Comparison of ENCODE assay signal across 1 mouse cellular context in the genomic region with DNA sequence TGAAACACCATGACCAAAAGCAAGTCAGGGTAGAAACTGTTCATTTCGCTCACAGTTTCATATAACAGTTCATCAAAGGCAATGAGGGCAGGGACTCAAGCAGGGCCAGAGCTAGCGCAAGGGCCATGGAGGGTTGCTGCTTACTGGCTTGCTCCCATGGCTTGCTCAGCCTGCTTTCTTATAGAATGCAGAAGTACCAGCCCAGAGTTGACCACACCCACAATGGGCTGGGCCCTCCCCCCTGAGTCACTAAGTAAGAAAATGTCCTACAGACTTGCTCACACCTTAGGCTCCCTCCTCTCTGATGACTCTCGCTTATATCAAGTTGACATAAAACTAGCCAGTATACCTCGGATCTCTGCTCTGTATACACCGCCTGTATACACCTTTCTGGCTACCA.
TF ChIP-seq lines count a peak whose summit lies in the region.

No protein-coding gene starts in this region.

TF ChIP-seq in CH12.LX, 34 proteins besides CTCF, POLR2A, EP300 and RAD21 (continued from another document):
- TF ChIP-seq RCOR1 (conservative IDR thresholded peaks at IDR 0.05; ENCODE audit: low read depth, low read length), result no peak
- no peak for TF ChIP-seq USF1 (IDR thresholded peaks at IDR 0.05; ENCODE audit: low read depth, low read length)
- TF ChIP-seq UBTF (IDR thresholded peaks at IDR 0.05; ENCODE audit: low read depth, low read length), result no peak
- no peak for TF ChIP-seq ZKSCAN1 (IDR thresholded peaks at IDR 0.05; ENCODE audit: borderline replicate concordance, low read depth, low read length)
- no peak for TF ChIP-seq IRF4 (IDR thresholded peaks at IDR 0.05; ENCODE audit: low read depth, low read length)
- TF ChIP-seq NELFE (IDR thresholded peaks at IDR 0.05; ENCODE audit: low read depth, low read length), result no peak
- TF ChIP-seq BHLHE40 (IDR thresholded peaks at IDR 0.05; ENCODE audit: low read depth, low read length), result no peak
- no peak for TF ChIP-seq HCFC1 (IDR thresholded peaks at IDR 0.05; ENCODE audit: low read depth, low read length)
